8 mouse cellular contexts compared by ENCODE assay signal in genomic region chr7:124782816-124783215, GRCm38 (mm10).
DNase-seq lines count a peak whose midpoint lies in the region; ATAC-seq and TF ChIP-seq lines count a peak whose summit lies in the region.

No protein-coding gene starts in this region.

- H3K36me3 ChIP-seq in midbrain, postnatal 0 days (ENCODE audit: insufficient read depth, low read length), result no peaks in the 10 kb centered on the region
- no peaks in the 10 kb centered on the region for H3K36me3 ChIP-seq in midbrain, embryonic 13.5 days
- no peaks in the 10 kb centered on the region for H3K36me3 ChIP-seq in embryonic facial prominence, embryonic 14.5 days (ENCODE audit: control insufficient read depth, insufficient read depth, low read length)

- no peaks in the 10 kb centered on the region for H3K27me3 ChIP-seq in midbrain, postnatal 0 days (ENCODE audit: insufficient read depth, low read length)
- H3K27me3 ChIP-seq in midbrain, embryonic 13.5 days, result no peaks in the 10 kb centered on the region
- no peaks in the 10 kb centered on the region for H3K27me3 ChIP-seq in embryonic facial prominence, embryonic 14.5 days (replicated peaks; ENCODE audit: control insufficient read depth, insufficient read depth, low read length)

- ATAC-seq in midbrain, postnatal 0 days (ENCODE audit: low FRiP score), result no peak
- ATAC-seq in midbrain, embryonic 13.5 days, result no peak
- no peak for ATAC-seq in embryonic facial prominence, embryonic 14.5 days (ENCODE audit: low read depth)

- H3K9ac ChIP-seq in midbrain, postnatal 0 days (replicated peaks; ENCODE audit: low read length, poor library complexity, severe bottlenecking), result no peak overlapping the region
- H3K9ac ChIP-seq in midbrain, embryonic 13.5 days (replicated peaks), result no peak overlapping the region
- H3K9ac ChIP-seq in embryonic facial prominence, embryonic 14.5 days (ENCODE audit: low read depth, low read length), result no peak overlapping the region

- H3K4me1 ChIP-seq in midbrain, postnatal 0 days (ENCODE audit: insufficient read depth, low read length), result no peaks in the 10 kb centered on the region
- H3K4me1 ChIP-seq in midbrain, embryonic 13.5 days (replicated peaks), result no peaks in the 10 kb centered on the region
- no peaks in the 10 kb centered on the region for H3K4me1 ChIP-seq in embryonic facial prominence, embryonic 14.5 days (ENCODE audit: control insufficient read depth, insufficient read depth, low read length)

- no peak overlapping the region for H3K4me3 ChIP-seq in midbrain, postnatal 0 days (ENCODE audit: low read depth, low read length)
- H3K4me3 ChIP-seq in midbrain, embryonic 13.5 days (replicated peaks), result no peak overlapping the region
- H3K4me3 ChIP-seq in embryonic facial prominence, embryonic 14.5 days (ENCODE audit: low read depth, low read length), result no peak overlapping the region

- no peak overlapping the region for H3K27ac ChIP-seq in midbrain, postnatal 0 days (ENCODE audit: low read depth, low read length)
- H3K27ac ChIP-seq in midbrain, embryonic 13.5 days, result no peak overlapping the region
- no peak overlapping the region for H3K27ac ChIP-seq in embryonic facial prominence, embryonic 14.5 days (replicated peaks; ENCODE audit: low read depth, low read length)

- no peak overlapping the region for H3K4me2 ChIP-seq in midbrain, postnatal 0 days (ENCODE audit: low read depth, low read length, poor library complexity, severe bottlenecking)
- H3K4me2 ChIP-seq in midbrain, embryonic 13.5 days (replicated peaks), result no peak overlapping the region
- H3K4me2 ChIP-seq in embryonic facial prominence, embryonic 14.5 days (ENCODE audit: low read depth, low read length), result no peak overlapping the region

- DNase-seq in gastrocnemius, postnatal 14 days, result peak; percentile 5
- no peak for DNase-seq in gastrocnemius, postnatal 10 days
- DNase-seq in midbrain, postnatal 0 days (ENCODE audit: low spot score), result peak; percentile 74
- peak; percentile 11 for DNase-seq in embryonic facial prominence, embryonic 14.5 days (ENCODE audit: low spot score)
- DNase-seq in retina, postnatal 7 days (ENCODE audit: low read depth, low spot score), result peak; percentile 14
- DNase-seq in T-cell, adult 2 months (ENCODE audit: low spot score), result no peak
- no peak for DNase-seq in MN1 (ENCODE audit: low spot score)

- intact Hi-C loops in gastrocnemius, postnatal 14 days (cut with DNase I; ENCODE audit: low total_unique reads), result no loop called here

- H3K9me3 ChIP-seq in midbrain, postnatal 0 days (ENCODE audit: low read length), result no peaks in the 10 kb centered on the region
- H3K9me3 ChIP-seq in midbrain, embryonic 13.5 days, result no peaks in the 10 kb centered on the region
- no peaks in the 10 kb centered on the region for H3K9me3 ChIP-seq in embryonic facial prominence, embryonic 14.5 days (ENCODE audit: control insufficient read depth, low read length)

- peak; percentile 81 for TF ChIP-seq CTCF in midbrain, postnatal 0 days (IDR thresholded peaks at IDR 0.05)

- WGBS in midbrain, postnatal 0 days, result 52% methylated on average over 4 of the region's 4 CpGs
- WGBS in midbrain, embryonic 13.5 days, result 57% methylated on average over 4 of the region's 4 CpGs
- 47% methylated on average over 4 of the region's 4 CpGs for WGBS in embryonic facial prominence, embryonic 14.5 days

Comparison
In these comparisons a context has a peak if more than half of its experiments do, and no peak if none do; other contexts are left out.
1. DNase-seq: peak in gastrocnemius, postnatal 14 days (single experiment), midbrain, postnatal 0 days (single experiment), embryonic facial prominence, embryonic 14.5 days (single experiment) and retina, postnatal 7 days (single experiment); none in gastrocnemius, postnatal 10 days (single experiment), T-cell, adult 2 months (single experiment) and MN1 (single experiment).